16 mouse cellular contexts compared by ENCODE assay signal in genomic region chr17:84893273-84894033, GRCm38 (mm10).
DNase-seq lines count a peak whose midpoint lies in the region; ATAC-seq and TF ChIP-seq lines count a peak whose summit lies in the region.
"Had no signal": no experiment of that assay in that cellular context is flagged by ENCODE, and none has a peak within 500 bp of the region (broad histone marks: within the 10 kb centered on the region; RNA-seq: fewer than 3 reads in every experiment).

No protein-coding gene starts in this region.

- peak; percentile 94 for ATAC-seq in intestine, postnatal 0 days
- ATAC-seq in megakaryocyte progenitor cell, adult 5-6 weeks (replicated peaks; ENCODE audit: poor library complexity): peak; percentile 96
- no peak for ATAC-seq in heart, embryonic 12.5 days (ENCODE audit: insufficient number of reproducible peaks, low FRiP score)
- ATAC-seq: forebrain, embryonic 13.5 days had no signal

- no peaks in the 10 kb centered on the region for H3K36me3 ChIP-seq in intestine, postnatal 0 days (ENCODE audit: control insufficient read depth, insufficient read depth)
- H3K36me3 ChIP-seq in heart, embryonic 12.5 days: no peaks in the 10 kb centered on the region
- H3K36me3 ChIP-seq: embryonic facial prominence, embryonic 15.5 days; hindbrain, embryonic 12.5 days; limb, embryonic 10.5 days; lung, embryonic 15.5 days; neural tube, embryonic 12.5 days had no signal

- TF ChIP-seq POLR2A in lung, adult 2 months (IDR thresholded peaks at IDR 0.05; ENCODE audit: borderline replicate concordance, extremely low read depth, low read depth, low read length): no peak

- DNase-seq in CD4-positive, CD25-positive, alpha-beta regulatory T cell, adult 2 months (ENCODE audit: low read depth, low spot score): peak; percentile 81
- DNase-seq in c-Kit-positive CD71-positive TER-119-negative erythroid progenitor cells, embryonic 14.5 days (ENCODE audit: low read depth): peak; percentile 49
- DNase-seq in lung, postnatal 25 days (ENCODE audit: low spot score): no peak
- no peak for DNase-seq in layer of hippocampus, adult 9-10 months (ENCODE audit: low spot score)
- no peak for DNase-seq in lung, adult 2 months
- DNase-seq: adrenal gland, postnatal 25 days had no signal

- no peak overlapping the region for H3K4me3 ChIP-seq in intestine, postnatal 0 days (ENCODE audit: low read depth, low read length)
- no peak overlapping the region for H3K4me3 ChIP-seq in lung, adult 2 months (replicated peaks; ENCODE audit: extremely low read depth, low read depth, low read length)
- no peak overlapping the region for H3K4me3 ChIP-seq in heart, embryonic 12.5 days
- H3K4me3 ChIP-seq: embryonic facial prominence, embryonic 15.5 days; forebrain, embryonic 13.5 days; hindbrain, embryonic 12.5 days; limb, embryonic 10.5 days; lung, embryonic 15.5 days; megakaryocyte, embryonic 14.5 days; neural tube, embryonic 12.5 days had no signal

- WGBS in intestine, postnatal 0 days: 35% methylated on average over 16 of the region's 16 CpGs
- 72% methylated on average over 16 of the region's 16 CpGs for WGBS in lung, adult 2 months
- 71% methylated on average over 16 of the region's 16 CpGs for WGBS in heart, embryonic 12.5 days

- peak overlapping the region; percentile 40; the same call in 1 of the 2 replicates for H3K4me2 ChIP-seq in intestine, postnatal 0 days (replicated peaks; ENCODE audit: low read depth)
- H3K4me2 ChIP-seq in heart, embryonic 12.5 days: no peak overlapping the region
- H3K4me2 ChIP-seq: embryonic facial prominence, embryonic 15.5 days; forebrain, embryonic 13.5 days; hindbrain, embryonic 12.5 days; lung, embryonic 15.5 days; neural tube, embryonic 12.5 days had no signal

- H3K27ac ChIP-seq in intestine, postnatal 0 days (ENCODE audit: low read depth, low read length): peak overlapping the region; percentile 91
- H3K27ac ChIP-seq in heart, embryonic 12.5 days (ENCODE audit: poor library complexity, severe bottlenecking): no peak overlapping the region
- H3K27ac ChIP-seq: embryonic facial prominence, embryonic 15.5 days; forebrain, embryonic 13.5 days; hindbrain, embryonic 12.5 days; limb, embryonic 10.5 days; lung, embryonic 15.5 days; neural tube, embryonic 12.5 days had no signal

- H3K9ac ChIP-seq in intestine, postnatal 0 days (ENCODE audit: low read depth, low read length): no peak overlapping the region
- H3K9ac ChIP-seq in heart, embryonic 12.5 days: no peak overlapping the region
- H3K9ac ChIP-seq: embryonic facial prominence, embryonic 15.5 days; forebrain, embryonic 13.5 days; hindbrain, embryonic 12.5 days; lung, embryonic 15.5 days; neural tube, embryonic 12.5 days had no signal

- no peak for TF ChIP-seq CTCF in intestine, postnatal 0 days (IDR thresholded peaks at IDR 0.05; ENCODE audit: low read depth)
- TF ChIP-seq CTCF in lung, adult 2 months (IDR thresholded peaks at IDR 0.05; ENCODE audit: insufficient read depth, low read length): no peak

- no peaks in the 10 kb centered on the region for H3K9me3 ChIP-seq in intestine, postnatal 0 days (ENCODE audit: control insufficient read depth)
- peaks cover 7% of the 10 kb centered on the region; the same call in 1 of the 2 replicates for H3K9me3 ChIP-seq in heart, embryonic 12.5 days (replicated peaks)
- H3K9me3 ChIP-seq: embryonic facial prominence, embryonic 15.5 days; forebrain, embryonic 13.5 days; limb, embryonic 10.5 days; lung, embryonic 15.5 days; neural tube, embryonic 12.5 days had no signal

- H3K4me1 ChIP-seq in intestine, postnatal 0 days (replicated peaks; ENCODE audit: control insufficient read depth, insufficient read depth, low read length): no peaks in the 10 kb centered on the region
- no peaks in the 10 kb centered on the region for H3K4me1 ChIP-seq in lung, adult 2 months (ENCODE audit: control insufficient read depth, insufficient read depth, low read length)
- no peaks in the 10 kb centered on the region for H3K4me1 ChIP-seq in heart, embryonic 12.5 days (replicated peaks)
- H3K4me1 ChIP-seq: embryonic facial prominence, embryonic 15.5 days; forebrain, embryonic 13.5 days; hindbrain, embryonic 12.5 days; limb, embryonic 10.5 days; lung, embryonic 15.5 days; neural tube, embryonic 12.5 days had no signal

- H3K27me3 ChIP-seq in intestine, postnatal 0 days (replicated peaks; ENCODE audit: control insufficient read depth, insufficient read depth, low read length): no peaks in the 10 kb centered on the region
- no peaks in the 10 kb centered on the region for H3K27me3 ChIP-seq in heart, embryonic 12.5 days (replicated peaks)
- H3K27me3 ChIP-seq: embryonic facial prominence, embryonic 15.5 days; forebrain, embryonic 13.5 days; hindbrain, embryonic 12.5 days; lung, embryonic 15.5 days; neural tube, embryonic 12.5 days had no signal

Comparison
In these comparisons a context has a peak if more than half of its experiments do, and no peak if none do; other contexts are left out.
1. DNase-seq: peak in CD4-positive, CD25-positive, alpha-beta regulatory T cell, adult 2 months (single experiment) and c-Kit-positive CD71-positive TER-119-negative erythroid progenitor cells, embryonic 14.5 days (single experiment); none in lung, postnatal 25 days (single experiment), layer of hippocampus, adult 9-10 months (single experiment) and lung, adult 2 months (single experiment).